Mouse (Mus musculus) CH12.LX (cell line): Measurements from ENCODE around the gene Actr2.

Source experiments
- CHD2 ChIP-seq: IDR thresholded peaks from 2 replicates; pipeline ENCODE4 v1.6.1; 2011; ENCODE audit warnings: low read length, improper control_type of control experiment
- CTCF ChIP-seq, 2 experiments: IDR thresholded peaks in 1 of 2; conservative IDR thresholded peaks in 1 of 2; 2 replicates each; pipeline ENCODE4 v1.5.1; 2011 to 2012; ENCODE audit warnings: low read depth in 2 of 2, low read length in 2 of 2, improper control_type of control experiment in 1 of 2, inconsistent platforms in 1 of 2, mild to moderate bottlenecking in 1 of 2, moderate library complexity in 1 of 2
- EP300 ChIP-seq: IDR thresholded peaks from 2 replicates; pipeline ENCODE4 v1.6.1; 2011; ENCODE audit warnings: low read length, improper control_type of control experiment
- ETS1 ChIP-seq: conservative IDR thresholded peaks from 2 replicates; pipeline ENCODE4 v1.6.1; 2012; ENCODE audit warnings: low read depth, mild to moderate bottlenecking, inconsistent platforms, low read length, improper control_type of control experiment, moderate library complexity
- JUND ChIP-seq: conservative IDR thresholded peaks from 2 replicates; pipeline ENCODE4 v1.6.1; 2011; ENCODE audit warnings: low read depth, low read length, improper control_type of control experiment
- MAX ChIP-seq: IDR thresholded peaks from 2 replicates; pipeline ENCODE4 v1.6.1; 2011; ENCODE audit warnings: low read length, improper control_type of control experiment
- MAZ ChIP-seq: IDR thresholded peaks from 2 replicates; pipeline ENCODE4 v1.6.1; 2012; ENCODE audit warnings: low read depth, mild to moderate bottlenecking, inconsistent platforms, low read length, improper control_type of control experiment, moderate library complexity
- NELFE ChIP-seq: IDR thresholded peaks from 2 replicates; pipeline ENCODE4 v1.6.1; 2011; ENCODE audit warnings: low read depth, low read length, improper control_type of control experiment
- POLR2A ChIP-seq: IDR thresholded peaks from 2 replicates; pipeline ENCODE4 v1.6.1; 2011; ENCODE audit warnings: low read depth, mild to moderate bottlenecking, improper control_type of control experiment, low read length
- SMC3 ChIP-seq: IDR thresholded peaks from 2 replicates; pipeline ENCODE4 v1.6.1; 2011; ENCODE audit warnings: low read depth, low read length, improper control_type of control experiment
- USF1 ChIP-seq: IDR thresholded peaks from 2 replicates; pipeline ENCODE4 v1.6.1; 2014; ENCODE audit warnings: low read depth, mild to moderate bottlenecking, inconsistent platforms, low read length, improper control_type of control experiment
- ZNF384 ChIP-seq: IDR thresholded peaks from 2 replicates; pipeline ENCODE4 v1.6.1; 2012; ENCODE audit warnings: low read depth, low read length, improper control_type of control experiment, inconsistent platforms

DNA sequence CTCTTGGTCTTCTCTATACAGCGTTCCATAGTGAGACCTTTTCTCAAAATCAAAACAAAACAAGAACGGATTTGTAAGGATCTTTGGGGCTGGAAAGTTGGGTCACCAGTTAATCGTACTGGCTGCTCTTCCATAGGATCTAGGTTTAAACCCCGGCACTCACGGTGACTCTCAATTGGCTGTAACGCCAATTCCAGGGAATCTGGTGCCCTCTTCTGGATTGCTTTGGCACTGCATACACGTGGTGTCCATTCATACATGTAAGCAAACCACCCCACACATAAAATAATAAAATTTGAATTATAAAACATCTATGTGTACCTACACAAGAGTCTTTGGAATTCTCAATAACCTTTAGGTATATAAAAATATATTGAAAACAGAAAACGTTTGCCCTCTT, 81.2 kb downstream of the Actr2 start:
- TF ChIP-seq CHD2: no peak
- TF ChIP-seq POLR2A: no peak
- no peak for TF ChIP-seq USF1
- peak; percentile 61 to 67 for TF ChIP-seq CTCF (conservative IDR thresholded peaks at IDR 0.05 in 1 of 2, IDR thresholded peaks at IDR 0.05 in 1 of 2; ENCODE audit: low read depth in 2 of 2, low read length in 2 of 2)
- no peak for TF ChIP-seq NELFE
- no peak for TF ChIP-seq ZNF384
- peak; percentile 68 for TF ChIP-seq SMC3
- no peak for TF ChIP-seq EP300
- no peak for TF ChIP-seq JUND
- TF ChIP-seq MAX: no peak
- TF ChIP-seq MAZ: no peak
- no peak for TF ChIP-seq ETS1
